Mouse (Mus musculus): ENCODE measurements around the gene Olfr878.

GRCm38 (mm10) chr9:37896661-37897060 is 21.0 kb upstream of the Olfr878 start, which contains the start of gene Olfr145:
- TF ChIP-seq CTCF (IDR thresholded peaks at IDR 0.05; ENCODE audit: control insufficient read depth, insufficient read depth, insufficient read length) (no peak), USF1 (IDR thresholded peaks at IDR 0.05; ENCODE audit: low read depth) (no peak), MAX (IDR thresholded peaks at IDR 0.05) (no peak), MYOG (IDR thresholded peaks at IDR 0.05; ENCODE audit: control insufficient read depth, extremely low read depth, insufficient read length) (no peak), CEBPB (IDR thresholded peaks at IDR 0.05; ENCODE audit: low read depth) (no peak), MYOD1 (IDR thresholded peaks at IDR 0.05; ENCODE audit: control insufficient read depth, insufficient read length, low read depth) (no peak)
